Mouse (Mus musculus) gastrocnemius, postnatal 25 days (tissue): Measurements from ENCODE around the gene Zbtb1. TPM values are rescaled to one million over a fixed set of nuclear protein-coding genes. Genes with fewer than 3 reads are reported as not detected.

Experiments used
- total RNA-seq, 2 experiments: library from RNA; stranded (reverse); gene quantifications; 1 replicate in 1 of 2; 2 replicates in 1 of 2; pipeline ENCODE4 v1.2.3; 2021

Gene Zbtb1
- total RNA-seq, 2 experiments from 2014 or later, result 3.1 to 3.9 TPM

Other genes with a start within 250 kb of the Zbtb1 start
- gene Esr2, start 193.0 kb upstream of the Zbtb1 start, total RNA-seq, result not detected
- gene Tex21, start 123.5 kb upstream of the Zbtb1 start, total RNA-seq, result not detected
- gene Mthfd1, start 115.0 kb upstream of the Zbtb1 start, total RNA-seq, result 10 to 100 TPM; 28.0 to 30.2 TPM
- gene Akap5, start 45.4 kb upstream of the Zbtb1 start, total RNA-seq, result under 1 TPM; 0.46 to 0.78 TPM
- 1 to 10 TPM; 6.6 to 8.2 TPM for gene Zbtb25, start 664 bp upstream of the Zbtb1 start, total RNA-seq
- 10 to 100 TPM in 1 of 2 experiments, 1 to 10 TPM in 1; 6.3 to 10.3 TPM for gene Hspa2, start 33.9 kb downstream of the Zbtb1 start, total RNA-seq
- gene Ppp1r36, start 47.3 kb downstream of the Zbtb1 start, total RNA-seq, result not detected
- gene Plekhg3, start 160.6 kb downstream of the Zbtb1 start, total RNA-seq, result 1 to 10 TPM; 6.1 to 7.6 TPM